Mouse (Mus musculus): Measurements from ENCODE around the gene Grhl1.

- no peak for TF ChIP-seq CTCF (IDR thresholded peaks at IDR 0.05; ENCODE audit: insufficient read depth, low read depth, low read length)
- TF ChIP-seq POLR2A (IDR thresholded peaks at IDR 0.05; ENCODE audit: insufficient read depth, low read depth, low read length): no peak
Observed at GRCm38 (mm10) chr12:24583653-24584052, 11.6 kb downstream of the Grhl1 start.

Data from olfactory bulb, adult 2 months (tissue).